Mouse (Mus musculus) thymus, postnatal 4 days (tissue): ENCODE results near the gene Pin4.
A peak's percentile ranks its signal among the peaks of the same experiment; 100 is the strongest.
"Not testable (repeated sequence)": the region's sequence is repeated elsewhere in the genome, so short reads cannot be mapped to it uniquely, and the experiment has no call there.

ENCODE experiments used
- DNase-seq: peaks from one replicate; pipeline ENCODE4 v3.0.0; 2021

Pin4 gene

DNA sequence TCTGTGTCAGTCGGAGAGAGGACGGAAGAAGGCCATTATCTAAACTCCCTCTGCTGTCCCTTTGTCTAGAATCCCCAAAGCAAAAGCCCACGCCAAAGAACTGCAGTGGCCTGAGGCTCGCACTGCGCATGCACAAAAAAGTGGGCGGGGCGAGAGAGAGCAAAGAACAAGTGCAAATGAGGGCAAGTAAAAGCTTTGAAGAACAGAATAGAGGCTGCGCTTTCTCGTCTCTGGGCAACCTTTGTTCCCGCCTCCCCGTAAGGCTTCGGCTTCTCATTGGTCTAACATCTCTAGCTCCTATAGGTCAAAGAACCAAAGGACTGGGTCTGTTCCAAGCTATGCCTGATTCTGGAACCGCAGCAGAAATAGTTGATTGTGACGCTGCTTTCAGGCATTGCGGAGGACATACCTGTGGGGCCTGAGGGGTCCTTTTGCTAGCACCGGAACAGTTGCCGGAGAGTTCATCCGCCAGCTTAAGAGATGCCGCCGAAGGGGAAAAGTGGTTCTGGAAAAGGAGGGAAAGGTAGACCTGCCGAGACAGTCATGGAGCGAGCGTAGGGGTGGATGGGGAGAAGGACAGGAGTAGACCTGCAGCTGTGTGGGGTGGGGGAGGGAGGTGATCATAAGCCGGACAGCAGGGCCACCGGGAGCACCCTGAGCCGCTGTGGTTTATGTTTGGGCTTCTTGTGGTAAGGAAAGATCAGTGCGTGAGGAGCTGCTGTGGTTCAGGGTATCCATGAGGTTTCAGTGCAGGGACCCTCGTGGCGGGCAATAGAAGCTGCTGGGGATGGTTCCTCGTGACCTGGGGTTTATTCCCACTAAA, at the start of gene Pin4:
TSS of gene Pin4 (plus strand) at position 406 of the 823 bp plus-strand sequence.
- DNase-seq, result peak; percentile 94

DNA sequence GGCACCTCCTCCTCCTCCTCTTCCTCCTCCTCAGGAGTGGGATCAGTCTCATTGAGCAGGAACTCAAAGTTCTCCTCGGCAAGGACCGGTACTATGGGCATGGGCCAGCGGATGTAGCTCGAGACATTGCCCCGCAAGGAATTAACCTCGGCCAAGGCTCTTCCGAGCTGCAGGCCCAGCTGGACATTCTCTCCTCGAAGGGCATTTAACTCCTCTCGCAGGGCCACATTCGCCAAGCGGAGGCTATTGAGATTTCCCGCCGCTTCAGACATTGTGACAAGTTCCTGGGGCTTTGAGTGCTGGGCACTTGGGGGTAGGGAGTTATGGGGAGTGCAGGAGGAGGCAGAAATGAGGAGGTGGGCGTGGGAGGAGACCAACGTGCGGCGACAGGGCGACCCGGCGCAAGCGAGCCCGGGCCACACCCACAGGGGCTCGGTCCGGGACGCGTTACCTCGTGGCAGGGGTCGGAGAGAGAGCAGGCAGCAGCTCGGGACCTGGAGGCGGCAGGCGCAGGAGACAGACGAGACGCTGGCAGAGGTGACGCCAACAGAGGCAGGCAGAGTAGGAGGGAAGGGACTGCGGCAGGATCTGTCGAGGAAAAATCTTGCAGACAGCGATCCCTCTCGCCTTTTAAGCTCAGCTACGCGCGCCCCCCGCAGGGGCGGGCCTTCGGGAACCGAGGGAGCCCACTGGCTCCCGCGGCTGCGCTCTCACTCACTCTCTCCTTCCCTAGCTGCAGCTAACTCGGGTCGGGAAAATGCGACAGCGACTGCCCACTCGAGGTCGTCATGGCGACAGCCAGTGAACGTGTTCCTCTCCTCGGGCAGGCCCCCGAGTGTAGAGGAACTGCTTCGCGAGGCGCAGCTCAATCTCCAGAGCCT, 48.4 kb upstream of the Pin4 start, which contains the start of gene Rtl5:
TSS of gene Rtl5 (minus strand) at position 714 of the 881 bp plus-strand sequence.
- peak; percentile 71 for DNase-seq

DNA sequence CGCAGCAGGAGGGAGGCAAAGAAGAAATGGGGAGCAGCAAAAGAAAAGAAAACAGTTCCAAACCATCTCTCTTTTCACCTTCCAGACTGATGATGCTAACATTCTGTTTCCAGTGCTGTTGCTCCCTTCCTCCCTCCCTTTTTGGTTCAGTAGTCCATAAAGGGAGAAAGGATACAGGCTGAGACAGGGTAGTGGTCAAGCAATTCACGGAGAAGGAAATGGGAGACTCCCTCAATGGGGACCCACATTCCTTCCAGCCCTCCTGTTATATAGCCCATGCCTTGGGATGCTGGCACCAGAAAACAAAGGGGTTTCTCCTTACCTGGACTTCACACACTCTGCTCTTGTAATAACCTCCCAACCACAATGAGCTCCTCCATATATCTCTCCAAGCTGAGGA, 47.7 kb upstream of the Pin4 start:
- no peak for DNase-seq

DNA sequence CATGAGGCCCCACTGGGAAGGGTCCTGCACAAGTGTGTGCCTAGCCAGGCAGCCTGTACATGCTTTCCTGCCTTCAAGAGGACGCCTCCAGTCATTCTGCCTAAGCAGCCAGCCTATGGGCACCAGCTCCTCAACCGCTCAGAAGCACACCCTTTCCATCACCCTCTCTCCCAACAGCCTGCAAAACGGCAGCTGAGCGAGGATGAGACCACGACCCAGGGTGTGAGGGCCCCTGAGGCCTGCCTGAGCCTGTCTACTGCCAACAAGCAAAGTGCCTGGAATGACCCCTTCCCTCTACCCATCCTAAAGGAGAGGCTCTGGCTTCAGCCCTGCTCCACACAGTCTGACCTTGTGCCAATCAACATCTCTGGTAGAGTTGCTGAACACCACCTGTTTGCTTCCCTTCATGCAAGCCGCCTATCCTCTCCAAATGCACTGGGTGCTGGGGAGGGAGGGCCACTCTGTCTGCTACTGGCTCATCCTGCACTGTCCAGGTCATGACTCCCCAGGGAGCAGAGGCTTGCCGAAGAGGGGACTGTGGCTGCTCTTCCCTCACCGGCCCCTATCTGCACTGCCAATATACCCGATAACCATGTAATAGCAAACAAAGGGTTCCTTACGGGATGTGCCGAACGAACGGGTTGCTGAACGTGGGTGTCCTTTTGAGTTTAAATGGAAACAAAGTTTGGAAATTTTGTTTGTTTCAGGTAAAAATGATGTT, 45.5 kb upstream of the Pin4 start:
- no peak for DNase-seq

DNA sequence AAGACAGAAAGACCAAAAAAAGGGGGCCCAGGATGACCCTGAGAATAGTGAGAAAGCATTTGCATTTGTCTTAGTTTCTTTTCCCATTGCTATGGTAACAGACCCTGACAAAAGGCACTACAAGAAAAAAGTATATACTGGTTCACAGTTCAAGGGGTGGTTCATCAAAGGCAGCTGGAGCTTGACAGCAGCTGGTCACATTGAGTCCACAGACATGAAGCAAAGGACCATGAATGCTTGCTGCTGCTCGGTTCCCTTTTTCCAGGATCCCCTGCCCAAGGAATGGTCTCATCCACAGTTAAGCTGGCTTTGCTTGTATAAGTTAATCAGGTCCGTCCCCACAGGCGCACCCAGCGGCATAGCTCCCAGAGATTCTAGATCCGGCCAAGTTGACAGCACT, 44.8 kb upstream of the Pin4 start:
- DNase-seq, result no peak

DNA sequence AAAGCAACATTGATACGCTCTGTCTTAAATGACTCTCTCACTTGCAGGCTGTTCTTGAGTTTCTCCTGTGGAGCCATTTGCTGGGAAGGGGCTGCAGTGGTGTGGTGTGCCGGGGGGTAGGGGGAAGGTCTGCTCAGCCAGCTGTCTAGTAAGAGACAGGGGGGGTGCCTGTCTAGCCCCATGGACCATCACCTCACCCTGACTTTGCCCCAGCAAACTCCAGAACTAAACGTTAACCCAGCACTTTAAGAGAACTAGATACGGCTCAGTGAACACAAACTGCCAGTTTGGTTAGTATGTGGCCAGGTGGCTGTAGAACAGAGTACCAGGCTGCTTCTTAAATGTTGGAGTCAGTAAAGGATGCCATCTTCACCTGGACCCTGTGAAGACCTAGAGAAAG, 44.1 kb upstream of the Pin4 start:
- no peak for DNase-seq

DNA sequence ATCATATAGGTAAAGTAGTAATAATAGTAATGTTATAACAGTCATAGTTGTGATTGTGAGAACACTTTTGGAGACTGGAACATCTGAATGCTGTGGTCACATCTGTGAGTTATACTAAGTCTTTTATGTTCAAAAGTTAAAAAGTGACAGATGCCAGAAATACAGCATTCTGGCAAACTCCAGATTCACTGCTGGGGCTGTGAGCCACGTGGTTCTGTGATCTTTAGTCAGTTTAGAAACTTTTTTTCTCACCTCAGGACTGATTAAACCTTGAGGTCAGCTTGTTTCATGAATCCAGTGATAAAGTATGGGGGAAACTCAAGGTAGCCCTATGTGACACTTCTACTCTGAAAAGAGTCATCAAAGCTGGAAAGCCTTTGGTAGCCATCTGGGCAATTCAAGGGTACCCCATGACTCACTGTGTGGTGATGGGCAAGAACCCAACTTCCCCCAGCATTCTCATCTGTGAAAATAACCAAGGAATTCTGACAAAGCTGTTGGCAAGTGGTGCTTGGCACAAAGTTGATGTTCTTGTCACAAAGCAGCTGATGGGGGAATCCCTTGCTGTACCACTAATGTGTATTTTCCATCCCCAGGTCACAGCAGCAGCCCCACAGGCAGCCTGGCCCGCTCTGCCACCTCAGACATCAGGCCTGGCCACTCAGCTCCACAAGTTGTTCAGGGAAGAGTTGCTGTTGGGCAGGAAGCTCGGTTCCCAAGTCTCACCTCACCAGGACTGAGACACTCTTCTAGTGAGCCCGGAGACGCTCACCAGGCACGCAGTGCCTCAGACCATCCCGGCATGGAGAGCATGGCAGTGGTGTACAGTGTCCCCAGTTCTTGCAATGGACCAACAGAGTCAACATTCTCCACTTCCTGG, 42.1 kb upstream of the Pin4 start:
- DNase-seq, result no peak

DNA sequence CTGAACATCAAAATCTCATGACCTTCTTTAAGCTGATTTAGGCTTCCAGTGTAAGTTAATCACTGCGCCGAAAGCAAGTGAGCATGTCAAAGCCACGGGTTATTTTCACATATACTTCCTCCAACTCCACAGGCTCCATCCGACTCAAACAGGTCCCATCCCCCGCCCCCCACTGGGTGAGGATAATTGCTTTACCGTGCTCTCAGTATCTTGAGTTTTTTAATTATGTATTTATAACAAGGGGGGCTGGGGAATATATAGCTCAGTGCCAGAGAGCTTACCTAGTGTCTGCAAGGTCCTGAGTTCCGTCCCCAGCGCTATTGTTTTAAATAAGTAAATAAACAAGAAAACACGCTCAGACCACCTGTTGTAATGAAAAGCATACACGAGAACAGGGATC, 38.2 kb upstream of the Pin4 start:
- DNase-seq, result no peak

DNA sequence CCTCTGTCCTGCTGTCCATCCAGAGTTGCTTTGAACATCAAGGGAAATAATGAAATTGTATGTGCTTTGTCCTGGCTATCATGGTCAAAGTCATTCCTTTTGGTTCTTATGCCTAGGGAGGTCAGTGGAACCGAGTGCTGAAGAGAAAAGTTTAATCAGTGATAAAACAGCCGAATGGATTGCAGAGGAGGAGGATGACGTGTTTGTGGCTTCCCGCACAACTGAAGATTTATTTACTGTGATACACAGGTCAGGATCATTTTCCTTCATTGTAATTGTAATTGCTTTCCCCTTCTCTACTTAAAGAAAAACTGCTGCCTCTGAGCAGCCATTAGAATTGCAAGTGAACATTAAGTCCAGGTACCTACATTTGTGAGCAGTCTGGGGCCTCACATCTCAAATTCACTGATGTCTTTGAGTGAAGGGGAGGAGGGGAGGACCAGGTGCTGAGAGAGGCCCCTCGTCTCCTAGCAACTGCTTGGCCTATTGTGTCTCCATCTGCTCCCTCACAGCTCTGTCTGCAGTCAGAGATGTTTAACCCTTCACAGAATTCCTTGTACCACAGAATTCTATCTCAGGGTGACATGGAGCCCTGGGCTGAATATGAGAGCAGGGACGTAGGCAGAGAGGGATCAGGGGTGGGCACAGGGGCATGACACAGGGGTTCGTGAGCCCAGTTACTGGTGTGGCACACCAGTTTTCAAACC, 37.5 kb upstream of the Pin4 start:
- DNase-seq, result no peak

DNA sequence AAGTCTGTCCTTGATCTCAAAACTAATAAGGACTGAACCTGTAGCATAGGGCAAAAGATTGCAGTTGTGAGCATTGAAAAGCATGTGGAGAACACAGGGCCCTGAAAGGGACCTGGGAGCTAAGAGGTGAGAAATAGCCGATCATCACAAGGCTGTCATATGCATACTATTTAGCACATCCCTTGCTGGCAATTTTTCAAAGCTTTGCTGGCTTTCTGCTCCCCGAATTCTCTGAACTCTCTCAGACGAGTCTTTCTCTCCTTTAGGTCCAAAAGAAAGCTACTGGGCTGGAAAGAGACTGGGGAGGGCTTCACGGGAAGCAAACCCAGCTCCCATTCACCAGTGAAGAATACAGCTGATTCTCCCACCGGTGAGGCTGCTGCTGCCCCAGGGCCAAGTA, 36.9 kb upstream of the Pin4 start:
- DNase-seq, result no peak

DNA sequence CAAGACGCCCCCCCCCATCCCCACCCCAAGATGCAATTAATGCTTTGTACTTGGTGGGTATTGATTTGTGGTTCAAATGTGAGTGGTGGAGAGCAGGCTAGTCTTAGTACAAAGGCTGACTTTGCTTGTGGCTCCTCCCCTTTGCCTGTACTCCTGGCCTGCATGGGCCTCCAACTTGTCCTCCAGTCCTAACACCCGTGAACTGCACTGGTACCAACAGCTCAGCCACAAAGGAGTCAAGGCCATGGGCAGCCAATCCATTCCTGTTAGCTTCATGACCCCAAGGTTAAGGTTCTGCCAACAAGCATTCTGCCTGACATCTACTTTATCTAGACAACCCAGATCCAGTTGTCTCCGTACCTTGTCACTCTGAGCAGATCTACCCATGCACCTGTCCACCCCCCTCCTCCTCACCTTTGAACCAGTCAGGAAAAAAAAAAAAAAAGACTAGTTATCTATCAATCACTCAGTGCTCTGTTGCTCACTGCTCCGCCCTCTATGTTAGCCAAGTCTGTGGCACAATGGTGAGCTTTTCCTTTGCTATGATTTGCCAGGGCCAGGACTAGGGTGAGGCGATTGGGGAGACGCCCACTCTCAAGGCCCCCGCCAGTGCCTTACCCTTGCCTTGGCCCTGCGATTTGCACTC, 33.3 kb upstream of the Pin4 start:
- DNase-seq, result no peak

DNA sequence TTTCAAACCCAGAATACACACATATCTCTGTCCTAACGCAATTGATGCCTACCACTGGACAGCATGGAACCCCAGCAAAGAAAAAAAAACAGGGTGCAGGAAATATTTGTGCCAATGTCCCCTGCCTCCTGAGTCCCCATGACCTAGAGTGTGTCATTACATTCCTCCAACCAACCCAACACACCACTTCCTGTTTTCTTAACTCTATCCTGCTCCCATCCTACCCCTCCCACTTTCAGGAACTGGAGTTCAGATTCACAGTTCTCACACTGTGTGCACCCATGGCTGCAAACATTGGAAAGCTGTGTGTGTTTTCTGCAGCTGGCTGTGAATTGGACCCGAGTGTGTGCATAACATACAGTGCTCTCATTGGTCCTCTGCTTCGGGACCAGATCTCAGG, 28.6 kb upstream of the Pin4 start:
- no peak for DNase-seq

DNA sequence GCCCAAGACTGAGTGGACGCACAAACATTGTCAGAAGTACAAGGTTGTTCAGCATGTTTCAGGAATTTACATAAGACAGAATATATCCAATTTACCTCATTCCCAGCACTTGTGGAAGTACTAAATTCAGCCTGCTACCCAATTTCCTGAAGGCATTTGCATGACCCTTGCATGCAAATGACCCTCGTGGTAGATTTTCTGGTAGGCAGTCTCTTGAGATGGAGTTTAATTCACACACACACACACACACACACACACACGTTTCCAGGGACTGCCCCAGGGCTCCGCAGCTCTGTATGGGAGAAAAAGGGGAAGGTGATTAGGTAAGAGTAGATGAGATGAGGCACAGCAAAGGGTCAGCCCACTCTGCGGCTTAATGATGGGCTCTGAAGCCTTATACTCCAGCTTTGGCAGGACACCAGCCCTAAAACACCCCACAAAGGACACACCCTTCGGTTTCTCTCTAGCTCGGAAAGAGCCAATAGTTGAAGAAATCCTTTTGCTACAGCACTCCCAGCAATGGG, 24.8 kb upstream of the Pin4 start:
- no peak for DNase-seq

DNA sequence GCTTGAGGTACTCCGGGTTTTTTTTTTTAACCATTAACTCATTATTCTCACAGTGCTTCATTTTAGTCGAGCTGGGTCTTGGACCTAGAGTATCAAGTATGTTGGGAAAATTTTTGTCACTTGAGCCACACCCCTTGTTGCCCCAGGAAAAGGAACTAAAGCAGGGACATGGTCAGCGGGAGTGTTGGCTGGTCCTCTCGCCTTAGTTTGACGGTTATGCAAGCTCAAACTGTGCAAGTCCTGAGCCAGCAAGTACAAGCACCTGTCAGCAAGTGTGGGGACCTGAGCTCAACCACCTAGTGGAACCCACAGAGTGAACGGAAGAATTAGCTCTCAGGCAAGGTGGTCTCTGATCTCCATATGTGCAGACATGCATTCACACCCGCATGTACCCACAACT, 17.4 kb upstream of the Pin4 start:
- DNase-seq, result no peak

DNA sequence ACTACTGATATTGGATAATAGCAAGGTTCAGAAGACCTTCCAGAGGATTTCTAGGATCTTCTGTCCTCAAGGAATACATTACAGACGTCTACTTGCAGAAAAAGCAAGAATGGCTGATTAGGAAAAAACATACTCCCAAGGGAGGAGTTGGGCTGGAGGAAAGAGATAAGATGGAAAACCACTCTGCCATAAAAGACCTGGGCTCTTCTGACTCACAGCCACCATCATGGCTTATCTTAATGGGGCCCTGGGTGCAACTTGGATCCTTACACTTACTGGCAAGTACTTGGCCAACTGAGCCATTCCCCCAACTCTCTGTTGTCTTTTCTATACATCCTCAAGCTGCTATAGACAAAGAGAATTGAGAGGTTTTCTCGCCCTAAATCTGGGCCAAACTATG, 15.4 kb upstream of the Pin4 start:
- not testable (repeated sequence) for DNase-seq

DNA sequence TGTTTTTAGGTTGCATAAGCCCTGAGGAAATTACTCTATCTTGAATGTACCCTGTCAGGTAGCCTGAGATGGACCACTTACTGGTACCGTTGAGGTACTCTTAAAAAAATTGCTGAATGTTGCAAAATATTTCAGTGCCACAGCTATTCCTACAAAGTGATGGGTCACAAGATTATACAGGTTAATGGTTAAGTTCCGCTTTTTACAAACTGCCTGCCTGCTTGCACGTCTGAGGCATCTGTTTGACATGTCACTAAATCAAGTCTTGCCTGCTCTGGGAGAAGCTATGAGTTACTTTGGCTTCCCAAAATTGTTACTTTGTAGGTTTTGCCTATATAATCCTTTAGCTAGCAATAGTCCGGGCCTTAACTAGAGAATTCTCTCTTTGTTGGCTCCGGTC, 9.9 kb upstream of the Pin4 start:
- not testable (repeated sequence) for DNase-seq

DNA sequence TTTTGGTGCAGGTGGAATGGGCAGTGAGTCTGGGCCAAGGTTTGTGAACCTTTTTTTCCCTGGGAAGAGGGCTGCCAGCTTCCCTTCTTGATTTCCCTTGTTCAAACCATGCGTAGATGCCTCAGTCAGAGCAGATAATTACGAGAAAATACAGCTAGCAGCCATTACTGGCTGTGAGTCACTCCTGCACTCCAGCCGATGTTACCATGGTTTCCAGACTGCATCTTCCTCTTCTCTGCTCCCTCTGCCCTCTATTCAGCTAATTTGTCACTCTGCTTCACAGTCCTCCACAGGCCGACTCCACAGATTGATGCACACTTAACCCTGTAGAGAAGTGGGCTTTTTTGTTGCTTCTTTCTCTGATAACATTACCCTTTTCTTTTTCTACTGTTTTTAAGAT, 3.6 kb upstream of the Pin4 start:
- DNase-seq, result no peak

DNA sequence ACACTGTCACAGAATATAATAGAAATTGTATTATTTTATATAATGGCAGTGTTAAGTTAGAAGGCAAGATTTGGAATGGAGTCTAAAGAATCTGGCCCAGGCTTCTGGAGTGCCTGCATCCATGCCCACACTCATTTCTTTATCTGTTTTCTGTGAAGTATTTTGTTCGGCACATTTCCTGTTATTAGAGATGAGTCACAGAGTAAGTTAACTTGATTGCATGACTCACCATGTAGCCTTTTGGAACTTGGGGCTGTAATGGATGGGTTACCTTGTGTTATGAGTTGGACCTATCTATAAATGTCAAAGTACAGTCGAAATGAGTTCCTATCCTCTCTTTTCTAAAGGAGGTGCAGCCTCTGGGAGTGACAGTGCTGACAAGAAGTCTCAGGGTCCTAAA, 2.1 kb downstream of the Pin4 start:
- no peak for DNase-seq

DNA sequence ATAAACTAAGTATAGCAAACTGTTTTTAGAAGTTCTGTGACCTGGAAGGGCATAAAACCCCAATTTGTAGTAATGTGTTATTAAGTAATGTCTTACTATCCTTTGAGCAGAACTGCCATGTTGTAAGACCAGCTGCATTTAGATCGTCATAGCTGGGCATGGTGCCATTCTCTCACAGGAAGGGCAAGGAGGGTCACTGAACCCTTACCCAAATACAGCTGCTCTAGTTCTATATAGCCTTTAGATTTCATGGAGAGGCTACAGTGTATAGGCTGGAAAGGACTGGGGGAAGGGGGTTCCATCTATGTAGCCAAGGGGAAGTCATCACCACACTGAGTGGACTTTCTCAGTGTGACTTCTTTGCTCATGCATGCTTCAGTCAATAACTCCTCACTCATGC, 21.9 kb downstream of the Pin4 start:
- no peak for DNase-seq

DNA sequence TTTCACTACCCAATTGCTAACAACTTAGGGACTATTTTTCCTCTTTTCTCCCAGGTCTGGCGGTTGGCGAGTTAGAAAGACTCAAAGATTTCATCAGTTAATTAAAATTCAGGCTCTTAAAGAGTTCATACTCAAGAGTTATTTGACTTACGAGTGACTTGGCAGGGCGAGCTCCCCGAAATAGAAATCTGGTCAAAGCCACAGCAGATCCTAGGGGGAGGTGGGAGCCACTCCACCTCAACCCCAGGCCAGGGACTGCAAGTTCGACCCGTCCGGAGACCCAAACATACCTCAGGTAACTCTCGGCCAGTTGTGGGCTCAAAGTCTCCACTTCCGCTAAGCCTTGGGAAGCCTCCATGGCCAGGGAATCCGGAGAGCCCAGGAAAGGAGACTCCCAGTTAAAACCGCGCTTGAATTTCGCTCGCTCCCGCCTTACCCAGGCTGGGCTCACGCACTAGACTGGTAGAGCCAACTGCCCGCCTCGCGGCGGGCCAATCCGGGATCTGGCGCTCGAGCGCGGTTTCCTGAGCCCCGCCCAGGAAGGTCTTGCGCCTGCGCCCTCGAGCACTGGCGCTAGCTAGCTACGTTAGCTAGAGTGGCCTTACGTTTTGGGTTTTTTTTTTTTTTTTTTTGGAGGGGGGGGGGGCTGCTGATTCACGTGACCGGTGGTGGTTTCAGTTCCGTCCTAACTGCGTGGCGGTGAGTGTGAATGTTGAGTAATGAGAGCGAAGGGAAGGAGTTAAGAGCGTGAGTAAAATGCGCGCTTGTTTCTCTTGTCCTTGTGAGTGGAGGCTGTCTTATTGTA, 37.6 kb downstream of the Pin4 start, which contains the start of gene Ercc6l:
TSS of gene Ercc6l (minus strand) at position 474 of the 805 bp plus-strand sequence.
- DNase-seq, result peak; percentile 94
